Mouse (Mus musculus): ENCODE measurements around the gene Crtc3. TPM values are rescaled to one million over a fixed set of nuclear protein-coding genes. Genes with fewer than 3 reads are reported as not detected.

The Crtc3 gene
- polyA plus RNA-seq, 1 experiment from 2014 or later: 14.3 TPM

GRCm38 (mm10) chr7:80585380-80585779 is 103.3 kb downstream of the Crtc3 start:
- H3K4me1 ChIP-seq (replicated peaks): peaks cover 17% of the 10 kb centered on the region
- ATAC-seq (ENCODE audit: low FRiP score): no peak
- H3K4me3 ChIP-seq: no peak overlapping the region
- no peak overlapping the region for H3K4me2 ChIP-seq
- H3K9ac ChIP-seq: 0 out of 2 replicates have a peak overlapping the region, but pooled peaks have one; percentile 35
- WGBS: 86% methylated on average over 9 of the region's 9 CpGs
- no peak overlapping the region for H3K27ac ChIP-seq
- H3K9me3 ChIP-seq: no peaks in the 10 kb centered on the region
- no peaks in the 10 kb centered on the region for H3K27me3 ChIP-seq
- H3K36me3 ChIP-seq: peaks cover 21% of the 10 kb centered on the region

- peak; percentile 67; the same call in 1 of the 2 replicates for ATAC-seq (ENCODE audit: low FRiP score)
- Histone ChIP-seq H3K9me3 (no peaks in the 10 kb centered on the region), H3K36me3 (peaks cover 7% of the 10 kb centered on the region), H3K4me1 (replicated peaks) (peaks cover 17% of the 10 kb centered on the region), H3K27ac (no peak overlapping the region), H3K4me2 (no peak overlapping the region), H3K27me3 (no peaks in the 10 kb centered on the region), H3K9ac (0 out of 2 replicates have a peak overlapping the region, but pooled peaks have one; percentile 40), H3K4me3 (no peak overlapping the region)
- WGBS: 42% methylated on average over 6 of the region's 6 CpGs
Observed at GRCm38 (mm10) chr7:80583981-80584380, 104.7 kb downstream of the Crtc3 start.

GRCm38 (mm10) chr7:80582821-80583451 is 105.7 kb downstream of the Crtc3 start:
- WGBS: 68% methylated on average over 20 of the region's 20 CpGs
- no peak overlapping the region for H3K4me2 ChIP-seq
- no peak for ATAC-seq (ENCODE audit: low FRiP score)

GRCm38 (mm10) chr7:80580368-80580767 is 108.3 kb downstream of the Crtc3 start:
- no peak overlapping the region for H3K9ac ChIP-seq
- no peak overlapping the region for H3K4me2 ChIP-seq
- H3K27me3 ChIP-seq: no peaks in the 10 kb centered on the region
- no peaks in the 10 kb centered on the region for H3K9me3 ChIP-seq
- ATAC-seq (ENCODE audit: low FRiP score): no peak
- WGBS: 37% methylated on average over 6 of the region's 6 CpGs
- no peak overlapping the region for H3K4me3 ChIP-seq
- no peak overlapping the region for H3K27ac ChIP-seq
- no peaks in the 10 kb centered on the region for H3K36me3 ChIP-seq
- peaks cover 3% of the 10 kb centered on the region; the same call in 1 of the 2 replicates for H3K4me1 ChIP-seq (replicated peaks)

More at GRCm38 (mm10) chr7:80582821-80583451, 105.7 kb downstream of the Crtc3 start:
- no peak overlapping the region for H3K27ac ChIP-seq
- H3K4me1 ChIP-seq (replicated peaks): peaks cover 17% of the 10 kb centered on the region
- no peaks in the 10 kb centered on the region for H3K9me3 ChIP-seq
- H3K9ac ChIP-seq: no peak overlapping the region
- H3K4me3 ChIP-seq: no peak overlapping the region
- no peaks in the 10 kb centered on the region for H3K36me3 ChIP-seq
- no peaks in the 10 kb centered on the region for H3K27me3 ChIP-seq

GRCm38 (mm10) chr7:80577417-80577980 is 111.2 kb downstream of the Crtc3 start:
- H3K27me3 ChIP-seq: no peaks in the 10 kb centered on the region
- no peak overlapping the region for H3K4me3 ChIP-seq
- H3K36me3 ChIP-seq: no peaks in the 10 kb centered on the region
- H3K4me2 ChIP-seq: no peak overlapping the region
- WGBS: 73% methylated on average over 14 of the region's 14 CpGs
- H3K9me3 ChIP-seq: no peaks in the 10 kb centered on the region
- no peaks in the 10 kb centered on the region for H3K4me1 ChIP-seq (replicated peaks)
- no peak for ATAC-seq (ENCODE audit: low FRiP score)
- H3K27ac ChIP-seq: no peak overlapping the region
- H3K9ac ChIP-seq: peak overlapping the region; percentile 35; the same call in 1 of the 2 replicates

- H3K27me3 ChIP-seq: no peaks in the 10 kb centered on the region
- no peaks in the 10 kb centered on the region for H3K4me1 ChIP-seq (replicated peaks)
- ATAC-seq (ENCODE audit: low FRiP score): no peak
- no peak overlapping the region for H3K4me2 ChIP-seq
- no peaks in the 10 kb centered on the region for H3K36me3 ChIP-seq
- no peak overlapping the region for H3K27ac ChIP-seq
- WGBS: 76% methylated on average over 3 of the region's 3 CpGs
- H3K4me3 ChIP-seq: no peak overlapping the region
- no peaks in the 10 kb centered on the region for H3K9me3 ChIP-seq
- H3K9ac ChIP-seq: no peak overlapping the region
Observed at GRCm38 (mm10) chr7:80576626-80577025, 112.1 kb downstream of the Crtc3 start.

GRCm38 (mm10) chr7:80575750-80576149 is 112.9 kb downstream of the Crtc3 start:
- Histone ChIP-seq H3K9me3 (no peaks in the 10 kb centered on the region), H3K9ac (no peak overlapping the region), H3K4me2 (no peak overlapping the region), H3K4me1 (replicated peaks) (peaks cover 2% of the 10 kb centered on the region; the same call in 1 of the 2 replicates), H3K4me3 (no peak overlapping the region), H3K27me3 (no peaks in the 10 kb centered on the region), H3K36me3 (no peaks in the 10 kb centered on the region), H3K27ac (no peak overlapping the region)
- no peak for ATAC-seq (ENCODE audit: low FRiP score)
- 81% methylated on average over 9 of the region's 9 CpGs for WGBS

GRCm38 (mm10) chr7:80573076-80573475 is 115.6 kb downstream of the Crtc3 start:
- no peaks in the 10 kb centered on the region for H3K9me3 ChIP-seq
- no peak overlapping the region for H3K27ac ChIP-seq
- H3K36me3 ChIP-seq: no peaks in the 10 kb centered on the region
- H3K27me3 ChIP-seq: no peaks in the 10 kb centered on the region
- H3K4me1 ChIP-seq (replicated peaks): peaks cover 3% of the 10 kb centered on the region; the same call in 1 of the 2 replicates
- no peak for ATAC-seq (ENCODE audit: low FRiP score)
- no peak overlapping the region for H3K9ac ChIP-seq
- H3K4me3 ChIP-seq: no peak overlapping the region
- no peak overlapping the region for H3K4me2 ChIP-seq
- 71% methylated on average over 3 of the region's 3 CpGs for WGBS

GRCm38 (mm10) chr7:80567982-80568381 is 120.7 kb downstream of the Crtc3 start:
- no peak for ATAC-seq (ENCODE audit: low FRiP score)
- peaks cover 3% of the 10 kb centered on the region; the same call in 1 of the 2 replicates for H3K4me1 ChIP-seq (replicated peaks)
- H3K9me3 ChIP-seq: no peaks in the 10 kb centered on the region
- no peaks in the 10 kb centered on the region for H3K27me3 ChIP-seq
- H3K4me3 ChIP-seq: no peak overlapping the region
- 83% methylated on average over 8 of the region's 8 CpGs for WGBS
- H3K9ac ChIP-seq: no peak overlapping the region
- H3K4me2 ChIP-seq: no peak overlapping the region
- H3K27ac ChIP-seq: no peak overlapping the region
- H3K36me3 ChIP-seq: no peaks in the 10 kb centered on the region

- ATAC-seq (ENCODE audit: low FRiP score): no peak
- 71% methylated on average over 5 of the region's 5 CpGs for WGBS
- no peak overlapping the region for H3K4me3 ChIP-seq
- H3K9me3 ChIP-seq: no peaks in the 10 kb centered on the region
- no peak overlapping the region for H3K4me2 ChIP-seq
- H3K36me3 ChIP-seq: no peaks in the 10 kb centered on the region
- H3K27me3 ChIP-seq: no peaks in the 10 kb centered on the region
- H3K27ac ChIP-seq: no peak overlapping the region
- H3K4me1 ChIP-seq (replicated peaks): no peaks in the 10 kb centered on the region
- no peak overlapping the region for H3K9ac ChIP-seq
Observed at GRCm38 (mm10) chr7:80561931-80562330, 126.7 kb downstream of the Crtc3 start.

GRCm38 (mm10) chr7:80561271-80561670 is 127.4 kb downstream of the Crtc3 start:
- Histone ChIP-seq H3K4me2 (no peak overlapping the region), H3K27ac (no peak overlapping the region), H3K36me3 (no peaks in the 10 kb centered on the region), H3K9ac (no peak overlapping the region), H3K4me3 (no peak overlapping the region), H3K27me3 (no peaks in the 10 kb centered on the region), H3K9me3 (no peaks in the 10 kb centered on the region), H3K4me1 (replicated peaks) (no peaks in the 10 kb centered on the region)
- ATAC-seq (ENCODE audit: low FRiP score): no peak
- WGBS: 85% methylated on average over 9 of the region's 9 CpGs

- Histone ChIP-seq H3K4me3 (no peak overlapping the region), H3K4me2 (no peak overlapping the region), H3K9ac (no peak overlapping the region), H3K36me3 (no peaks in the 10 kb centered on the region), H3K27me3 (no peaks in the 10 kb centered on the region), H3K9me3 (no peaks in the 10 kb centered on the region), H3K4me1 (replicated peaks) (no peaks in the 10 kb centered on the region), H3K27ac (no peak overlapping the region)
- 61% methylated on average over 5 of the region's 5 CpGs for WGBS
- ATAC-seq (ENCODE audit: low FRiP score): no peak
Observed at GRCm38 (mm10) chr7:80558572-80558971, 130.1 kb downstream of the Crtc3 start.

- no peak overlapping the region for H3K27ac ChIP-seq
- no peaks in the 10 kb centered on the region for H3K4me1 ChIP-seq (replicated peaks)
- 61% methylated on average over 8 of the region's 8 CpGs for WGBS
- no peak overlapping the region for H3K4me2 ChIP-seq
- no peak overlapping the region for H3K4me3 ChIP-seq
- no peaks in the 10 kb centered on the region for H3K36me3 ChIP-seq
- no peaks in the 10 kb centered on the region for H3K27me3 ChIP-seq
- no peak overlapping the region for H3K9ac ChIP-seq
- no peak for ATAC-seq (ENCODE audit: low FRiP score)
- no peaks in the 10 kb centered on the region for H3K9me3 ChIP-seq
Observed at GRCm38 (mm10) chr7:80558101-80558500, 130.6 kb downstream of the Crtc3 start.

Measured in hindbrain, embryonic 13.5 days (tissue).